Mouse (Mus musculus) lung, embryonic 15.5 days (tissue): ENCODE measurements around the gene Wdr60. TPM values are rescaled to one million over a fixed set of nuclear protein-coding genes. Genes with fewer than 3 reads are reported as not detected.
"Not testable (repeated sequence)": the region's sequence is repeated elsewhere in the genome, so short reads cannot be mapped to it uniquely, and the experiment has no call there.

Experiments used
- ATAC-seq: fragments of 200-750 bp; cut with Nextera tagmentation; 2 replicates; pipeline ENCODE4 v1.8.0; 2017; ENCODE audit warnings: moderate number of reproducible peaks, borderline replicate concordance; ENCODE audit not compliant: low FRiP score, low TSS enrichment; ENCODE audit errors: extremely low read depth
- H3K27ac ChIP-seq: fragments of 300-500 bp; sonication (generic); 2 replicates; pipeline ENCODE4 v1.5.1; 2015; ENCODE audit warnings: moderate library complexity, mild to moderate bottlenecking, inconsistent platforms
- H3K27me3 ChIP-seq: fragments of 300-500 bp; sonication (generic); 2 replicates; pipeline ENCODE4 v1.6.1; 2015; ENCODE audit warnings: inconsistent platforms
- H3K36me3 ChIP-seq: fragments of 300-500 bp; sonication (generic); 2 replicates; pipeline ENCODE4 v1.6.1; 2015; ENCODE audit warnings: inconsistent platforms
- H3K4me1 ChIP-seq: fragments of 300-500 bp; sonication (generic); 2 replicates; pipeline ENCODE4 v1.6.1; 2015; ENCODE audit warnings: inconsistent platforms
- H3K4me2 ChIP-seq: fragments of 300-500 bp; sonication (generic); 2 replicates; pipeline ENCODE4 v1.6.1; 2015; ENCODE audit warnings: inconsistent platforms, mild to moderate bottlenecking, moderate library complexity
- H3K4me3 ChIP-seq: fragments of 300-500 bp; sonication (generic); 2 replicates; pipeline ENCODE4 v1.5.1; 2015; ENCODE audit warnings: mild to moderate bottlenecking, inconsistent platforms
- H3K9ac ChIP-seq: fragments of 300-500 bp; sonication (generic); 2 replicates; pipeline ENCODE4 v1.6.1; 2015; ENCODE audit warnings: inconsistent platforms
- H3K9me3 ChIP-seq: fragments of 300-500 bp; sonication (generic); 2 replicates; pipeline ENCODE4 v1.6.1; 2016; ENCODE audit warnings: inconsistent platforms
- WGBS: fragments of 180-500 bp; shearing (Covaris S2); methylation state at CpG from one replicate; pipeline ENCODE4 v1.1.7; 2015; 5-methylcytosine and 5-hydroxymethylcytosine counted together
- polyA plus RNA-seq: library from polyadenylated mRNA; unstranded; fragments of >200 nt; fragmentation: Nextera tagmentation; extraction: Ambion mirVana; gene quantifications from 2 replicates; pipeline ENCODE4 v1.2.1, GENCODE M21; 2015

Gene Wdr60
- polyA plus RNA-seq, 1 experiment from 2014 or later: 18.9 TPM

- under 1% methylated on average over 67 of the region's 68 CpGs for WGBS
- ATAC-seq: peak; percentile 97
Observed at GRCm38 (mm10) chr12:116280653-116281364, 18.0 kb upstream of the Wdr60 start, which contains the start of gene Esyt2. TSS of gene Esyt2 (plus strand) at chr12:116281196.

GRCm38 (mm10) chr12:116280149-116280652, 17.4 kb upstream of the Wdr60 start:
- Histone ChIP-seq H3K9me3 (no peaks in the 10 kb centered on the region), H3K27ac (peak overlapping the region; percentile 99), H3K27me3 (no peaks in the 10 kb centered on the region), H3K36me3 (no peaks in the 10 kb centered on the region), H3K9ac (peak overlapping the region; percentile 68), H3K4me3 (peak overlapping the region; percentile 100), H3K4me2 (peak overlapping the region; percentile 94), H3K4me1 (peaks cover 11% of the 10 kb centered on the region; the same call in 1 of the 2 replicates)
- WGBS: 2% methylated on average over 7 of the region's 7 CpGs
- no peak for ATAC-seq

More at GRCm38 (mm10) chr12:116280653-116281364, 18.0 kb upstream of the Wdr60 start, which contains the start of gene Esyt2:
- Histone ChIP-seq H3K27ac (peak within 1 kb of the TSS; percentile 99), H3K9me3 (no peaks in the 10 kb centered on the region), H3K36me3 (no peaks in the 10 kb centered on the region), H3K4me2 (peak within 1 kb of the TSS; percentile 94), H3K27me3 (no peaks in the 10 kb centered on the region), H3K9ac (peak within 1 kb of the TSS; percentile 99), H3K4me1 (peaks cover 11% of the 10 kb centered on the region; the same call in 1 of the 2 replicates), H3K4me3 (peak within 1 kb of the TSS; percentile 100)

- Histone ChIP-seq H3K36me3 (no peaks in the 10 kb centered on the region), H3K27ac (no peak overlapping the region), H3K4me2 (no peak overlapping the region), H3K9me3 (no peaks in the 10 kb centered on the region), H3K4me3 (no peak overlapping the region), H3K4me1 (peaks cover 11% of the 10 kb centered on the region; the same call in 1 of the 2 replicates), H3K9ac (no peak overlapping the region), H3K27me3 (no peaks in the 10 kb centered on the region)
- no peak for ATAC-seq
- WGBS: 86% methylated on average over 2 of the region's 2 CpGs
Observed at GRCm38 (mm10) chr12:116279181-116279580, 16.4 kb upstream of the Wdr60 start.

GRCm38 (mm10) chr12:116278541-116278940, 15.7 kb upstream of the Wdr60 start:
- no peak overlapping the region for H3K27ac ChIP-seq

GRCm38 (mm10) chr12:116276961-116277360, 14.1 kb upstream of the Wdr60 start:
- no peak for ATAC-seq
- H3K27me3 ChIP-seq: no peaks in the 10 kb centered on the region
- no peaks in the 10 kb centered on the region for H3K9me3 ChIP-seq
- H3K4me3 ChIP-seq: no peak overlapping the region
- H3K36me3 ChIP-seq: no peaks in the 10 kb centered on the region
- no peak overlapping the region for H3K9ac ChIP-seq
- no peak overlapping the region for H3K27ac ChIP-seq
- 40% methylated on average over 2 of the region's 2 CpGs for WGBS
- peaks cover 5% of the 10 kb centered on the region; the same call in 1 of the 2 replicates for H3K4me1 ChIP-seq
- no peak overlapping the region for H3K4me2 ChIP-seq

More at GRCm38 (mm10) chr12:116278541-116278940, 15.7 kb upstream of the Wdr60 start:
- Histone ChIP-seq H3K9ac (no peak overlapping the region), H3K36me3 (no peaks in the 10 kb centered on the region), H3K4me2 (no peak overlapping the region), H3K4me1 (peaks cover 11% of the 10 kb centered on the region; the same call in 1 of the 2 replicates), H3K4me3 (no peak overlapping the region), H3K9me3 (no peaks in the 10 kb centered on the region), H3K27me3 (no peaks in the 10 kb centered on the region)
- WGBS: 95% methylated on average over 1 of the region's 1 CpGs
- ATAC-seq: no peak

- Histone ChIP-seq H3K27ac (no peak overlapping the region), H3K9me3 (no peaks in the 10 kb centered on the region), H3K4me3 (no peak overlapping the region), H3K4me2 (no peak overlapping the region), H3K27me3 (no peaks in the 10 kb centered on the region), H3K4me1 (peaks cover 5% of the 10 kb centered on the region; the same call in 1 of the 2 replicates), H3K9ac (no peak overlapping the region), H3K36me3 (no peaks in the 10 kb centered on the region)
- WGBS: 89% methylated on average over 4 of the region's 4 CpGs
- ATAC-seq: no peak
Observed at GRCm38 (mm10) chr12:116275631-116276030, 12.8 kb upstream of the Wdr60 start.

- H3K9me3 ChIP-seq, ATAC-seq, H3K27ac ChIP-seq, H3K9ac ChIP-seq, H3K27me3 ChIP-seq, H3K4me2 ChIP-seq, H3K4me1 ChIP-seq, H3K4me3 ChIP-seq, H3K36me3 ChIP-seq: not testable (repeated sequence)
- 74% methylated on average over 2 of the region's 2 CpGs for WGBS
Observed at GRCm38 (mm10) chr12:116275086-116275485, 12.3 kb upstream of the Wdr60 start, which contains the start of gene Gm11027. TSS of gene Gm11027 (plus strand) at chr12:116275386.

- H3K9ac ChIP-seq: no peak overlapping the region
- H3K36me3 ChIP-seq: no peaks in the 10 kb centered on the region
- H3K27ac ChIP-seq: no peak overlapping the region
- no peaks in the 10 kb centered on the region for H3K27me3 ChIP-seq
- H3K4me2 ChIP-seq: no peak overlapping the region
- no peaks in the 10 kb centered on the region for H3K9me3 ChIP-seq
- no peak for ATAC-seq
- 39% methylated on average over 1 of the region's 1 CpGs for WGBS
- no peak overlapping the region for H3K4me3 ChIP-seq
- no peaks in the 10 kb centered on the region for H3K4me1 ChIP-seq
Observed at GRCm38 (mm10) chr12:116273733-116274132, 10.9 kb upstream of the Wdr60 start.

GRCm38 (mm10) chr12:116271071-116271470, 8.2 kb upstream of the Wdr60 start:
- Histone ChIP-seq H3K4me2 (no peak overlapping the region), H3K36me3 (no peaks in the 10 kb centered on the region), H3K27me3 (no peaks in the 10 kb centered on the region), H3K27ac (no peak overlapping the region), H3K4me3 (no peak overlapping the region), H3K9me3 (no peaks in the 10 kb centered on the region), H3K4me1 (no peaks in the 10 kb centered on the region), H3K9ac (no peak overlapping the region)
- WGBS: 90% methylated on average over 2 of the region's 2 CpGs
- no peak for ATAC-seq

- H3K9ac ChIP-seq: no peak overlapping the region
- ATAC-seq: no peak
- WGBS: 76% methylated on average over 1 of the region's 1 CpGs
- no peaks in the 10 kb centered on the region for H3K9me3 ChIP-seq
- no peak overlapping the region for H3K4me2 ChIP-seq
- no peaks in the 10 kb centered on the region for H3K4me1 ChIP-seq
- no peaks in the 10 kb centered on the region for H3K27me3 ChIP-seq
- H3K36me3 ChIP-seq: no peaks in the 10 kb centered on the region
- H3K4me3 ChIP-seq: no peak overlapping the region
- no peak overlapping the region for H3K27ac ChIP-seq
Observed at GRCm38 (mm10) chr12:116270538-116270937, 7.7 kb upstream of the Wdr60 start.

- no peaks in the 10 kb centered on the region for H3K36me3 ChIP-seq
- no peaks in the 10 kb centered on the region for H3K4me1 ChIP-seq
- no peak overlapping the region for H3K9ac ChIP-seq
- no peak for ATAC-seq
- H3K9me3 ChIP-seq: no peaks in the 10 kb centered on the region
- no peaks in the 10 kb centered on the region for H3K27me3 ChIP-seq
- no peak overlapping the region for H3K4me2 ChIP-seq
- no peak overlapping the region for H3K27ac ChIP-seq
- 53% methylated on average over 5 of the region's 5 CpGs for WGBS
- no peak overlapping the region for H3K4me3 ChIP-seq
Observed at GRCm38 (mm10) chr12:116269450-116269849, 6.6 kb upstream of the Wdr60 start.

- 64% methylated on average over 2 of the region's 2 CpGs for WGBS
- Histone ChIP-seq H3K4me1 (no peaks in the 10 kb centered on the region), H3K27me3 (no peaks in the 10 kb centered on the region), H3K27ac (no peak overlapping the region), H3K9me3 (no peaks in the 10 kb centered on the region), H3K4me3 (no peak overlapping the region), H3K9ac (no peak overlapping the region), H3K36me3 (no peaks in the 10 kb centered on the region), H3K4me2 (no peak overlapping the region)
- no peak for ATAC-seq
Observed at GRCm38 (mm10) chr12:116265275-116265674, 2.5 kb upstream of the Wdr60 start.
